Mouse (Mus musculus): Measurements from ENCODE around the gene Lcor.
A peak's percentile ranks its signal among the peaks of the same experiment; 100 is the strongest.

Gene Lcor

DNA sequence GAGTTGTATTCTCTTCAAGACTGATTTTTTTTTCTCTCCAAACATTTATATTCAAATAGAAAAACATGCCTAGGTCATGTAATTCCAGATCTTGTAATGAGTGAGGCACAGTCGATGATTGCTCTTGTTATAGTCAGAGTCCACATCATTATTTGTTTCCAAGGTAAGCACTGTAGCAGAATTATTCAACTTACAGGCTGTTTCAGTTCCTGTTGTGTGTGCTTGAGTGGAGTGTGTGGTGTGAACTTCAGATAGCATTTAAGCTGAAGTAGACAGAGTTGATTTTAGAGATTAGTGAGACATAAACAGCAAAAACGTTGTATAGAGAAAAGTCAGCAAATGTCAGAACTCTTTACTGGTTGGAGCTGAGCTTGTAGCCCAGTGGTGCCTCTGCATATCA, 86.4 kb downstream of the Lcor start:
- no peak for DNase-seq (ENCODE audit: low spot score in 2 of 2)

DNA sequence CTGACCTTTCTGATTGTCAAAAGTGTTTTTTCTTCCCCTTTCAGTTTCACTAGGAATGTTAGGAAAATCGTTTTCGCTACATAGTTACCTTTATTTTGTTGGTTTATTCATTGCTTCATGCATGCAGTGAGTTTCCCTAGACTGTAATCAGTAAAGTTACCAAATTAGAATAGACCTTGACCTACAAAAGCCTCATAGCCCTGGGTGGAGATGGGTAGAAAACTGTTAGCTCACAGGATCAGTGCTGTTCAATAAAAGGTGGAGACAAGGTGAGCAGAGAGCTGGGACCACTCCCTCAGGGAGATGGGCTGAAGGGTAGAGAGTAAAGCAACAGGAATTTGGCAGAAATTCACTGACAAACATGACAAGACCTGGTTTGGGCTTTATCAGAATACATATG, 91.3 kb downstream of the Lcor start:
- no peak for DNase-seq (ENCODE audit: low spot score in 2 of 2)

DNA sequence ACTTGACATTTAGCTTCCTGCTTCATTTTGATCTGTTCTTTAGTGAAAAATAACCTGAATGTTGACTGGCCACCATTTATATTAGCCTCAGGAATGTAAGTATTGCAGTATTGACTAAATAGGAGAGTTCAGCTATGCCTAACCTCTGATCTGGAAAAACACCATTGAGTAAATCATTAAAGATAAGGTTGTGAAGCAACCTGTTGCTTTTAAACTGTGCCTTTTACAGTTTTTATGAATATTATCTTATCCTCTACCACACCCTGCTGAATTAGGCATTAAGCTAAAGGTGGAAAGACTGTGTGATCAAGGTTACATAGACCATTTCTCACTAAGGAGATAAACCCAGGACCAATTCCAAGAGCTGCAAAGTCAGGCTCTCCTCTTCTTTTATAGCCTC, 95.1 kb downstream of the Lcor start:
- no peak for DNase-seq (ENCODE audit: low spot score in 2 of 2)

DNA sequence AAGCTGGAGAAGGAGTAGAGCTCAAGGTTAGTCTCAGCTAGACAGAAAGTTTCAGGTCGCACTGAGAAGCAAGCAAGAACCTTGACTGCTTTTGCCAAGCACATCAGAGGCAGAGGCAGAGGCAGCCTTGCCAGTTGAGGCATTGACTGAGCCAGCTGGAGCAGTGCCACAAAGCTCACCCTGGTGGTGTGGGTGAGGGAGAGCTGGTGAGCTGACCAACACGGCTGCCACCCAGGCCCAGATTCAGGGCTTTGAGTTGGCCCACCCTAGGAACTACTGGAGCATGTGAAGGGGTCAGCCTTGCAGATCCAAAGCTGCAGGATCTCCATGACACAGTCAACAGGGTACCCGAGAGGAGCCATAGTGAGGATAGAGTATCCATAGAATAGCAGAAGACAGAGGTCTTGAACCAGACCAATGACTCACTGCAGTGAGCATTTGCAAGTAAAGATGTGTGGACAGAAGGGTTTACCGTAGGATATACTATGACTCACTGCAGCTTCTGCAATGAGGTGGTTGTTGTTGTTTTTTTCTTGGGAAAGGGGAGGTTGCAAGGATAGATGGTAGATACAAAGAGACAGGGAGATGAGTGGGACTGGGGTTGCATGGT, 97.0 kb downstream of the Lcor start:
- no peak for DNase-seq (ENCODE audit: low spot score in 2 of 2)

DNA sequence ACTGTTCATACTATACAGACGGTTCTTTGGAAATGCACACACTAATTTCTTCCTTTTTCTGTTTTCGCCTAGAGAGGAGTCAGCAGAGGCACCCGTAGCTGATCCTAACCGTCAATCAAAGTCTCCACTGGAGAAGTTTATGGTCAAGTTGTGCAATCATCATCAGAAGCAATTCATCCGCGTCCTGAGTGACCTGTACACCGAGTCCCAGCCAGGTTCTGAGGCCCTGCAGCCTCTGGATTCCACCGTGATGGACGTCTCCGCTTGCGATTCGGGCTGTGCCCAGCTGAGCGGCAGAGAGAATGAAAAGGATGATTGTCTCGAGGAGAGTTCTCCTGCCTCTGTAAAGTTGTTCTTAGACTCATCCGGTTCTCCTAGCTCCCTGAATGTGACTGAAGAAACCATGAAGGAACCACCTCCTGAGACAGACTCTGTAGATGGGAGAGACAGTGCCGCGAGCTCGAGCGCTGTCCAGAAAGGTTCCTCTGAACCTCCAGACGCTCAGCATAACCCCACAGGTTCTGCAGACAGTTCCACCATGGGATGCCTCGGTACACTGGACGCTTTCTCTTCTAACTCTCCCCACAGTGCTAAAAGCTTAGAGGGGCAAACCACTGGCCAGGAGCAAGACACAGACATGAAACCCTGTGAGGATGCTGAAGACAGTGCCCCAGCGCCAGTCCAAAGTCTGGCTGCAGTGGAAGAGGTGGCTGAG, 99.4 kb downstream of the Lcor start, which contains the start of gene Gm340:
Gm340 (plus strand) TSS at position 665 of the 715 bp plus-strand sequence.
- DNase-seq (ENCODE audit: low spot score in 2 of 2), result no peak

DNA sequence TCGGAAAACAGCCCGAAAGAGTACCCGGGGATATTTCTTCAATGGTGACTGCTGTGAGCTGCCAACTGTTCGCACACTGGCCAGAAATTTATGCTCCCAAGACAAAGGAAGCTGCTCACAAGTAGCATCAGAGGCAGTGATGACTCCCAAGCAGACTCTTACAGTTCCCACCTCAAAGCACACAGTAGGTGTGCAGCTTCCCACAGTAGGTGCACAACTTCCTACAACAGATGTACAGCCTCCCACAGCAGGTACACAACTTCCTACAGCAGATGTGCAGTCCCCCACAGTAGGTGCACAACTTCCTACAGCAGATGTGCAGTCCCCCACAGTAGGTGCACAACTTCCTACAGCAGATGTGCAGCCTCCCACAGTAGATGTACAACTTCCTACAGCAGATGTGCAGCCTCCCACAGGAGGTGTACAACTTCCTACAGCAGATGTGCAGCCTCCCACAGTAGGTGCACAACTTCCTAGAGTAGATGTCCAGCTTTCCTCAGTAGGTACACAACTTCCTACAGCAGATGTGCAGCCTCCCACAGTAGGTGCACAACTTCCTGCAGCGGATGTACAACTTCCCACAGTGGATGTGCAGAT, 100.6 kb downstream of the Lcor start:
- no peak for DNase-seq (ENCODE audit: low spot score in 2 of 2)

DNA sequence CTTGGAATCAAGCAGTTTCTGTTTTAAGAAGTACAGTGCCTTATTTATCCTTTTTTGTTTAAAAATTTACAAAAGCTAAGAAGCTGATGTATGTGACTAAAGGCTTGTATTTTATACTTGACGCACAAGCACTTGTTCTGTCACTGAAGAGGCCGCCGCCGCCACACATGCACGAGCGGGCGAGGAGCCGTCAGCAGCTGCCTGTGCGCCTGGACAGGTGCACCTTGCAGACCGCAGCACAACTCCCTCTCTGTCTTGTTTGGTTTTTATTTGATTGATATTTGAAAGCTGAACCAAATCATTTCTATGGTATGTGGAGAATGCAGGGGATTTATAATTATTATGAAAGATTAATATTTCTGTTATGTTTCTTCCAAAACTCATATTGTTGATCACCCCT, 104.3 kb downstream of the Lcor start:
- no peak for DNase-seq (ENCODE audit: low spot score in 2 of 2)

DNA sequence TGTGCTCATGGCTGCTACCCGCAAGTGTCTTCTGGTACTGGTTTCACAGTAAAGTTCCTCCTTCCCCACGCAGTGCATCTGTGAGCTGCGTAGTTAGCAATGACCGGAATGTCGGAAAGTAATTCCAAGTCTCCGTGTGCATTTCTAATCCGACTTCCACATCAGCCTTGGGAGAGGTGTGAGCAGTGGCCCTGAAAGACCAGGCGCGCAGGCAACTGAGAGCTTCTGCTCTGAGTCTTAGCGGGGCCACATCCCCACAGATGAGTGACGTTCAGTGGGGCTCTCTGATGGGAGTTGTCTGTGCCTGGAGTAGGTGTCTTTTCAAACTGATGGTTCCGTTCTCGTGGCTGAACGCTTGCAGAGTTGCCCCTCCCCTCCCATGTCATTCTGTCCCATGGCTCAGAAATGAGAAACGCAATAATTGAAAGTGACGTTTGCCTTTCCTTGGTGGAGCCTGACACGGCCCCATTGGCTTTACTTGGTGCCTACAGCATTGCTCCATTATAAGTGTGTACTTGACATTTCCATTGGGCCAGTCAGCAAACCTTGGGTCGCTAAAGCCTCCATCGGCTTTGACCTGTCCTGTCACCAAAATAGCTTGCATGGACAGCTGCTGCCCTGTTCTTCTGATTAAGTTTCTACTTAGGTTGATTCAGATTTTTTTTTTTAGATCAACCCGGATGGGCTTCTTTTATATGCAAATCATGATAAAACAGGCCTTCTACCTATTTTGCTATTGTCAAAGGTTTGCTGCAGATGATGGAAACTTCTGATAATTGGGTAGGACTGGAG, 105.2 kb downstream of the Lcor start:
- DNase-seq (ENCODE audit: low spot score in 2 of 2), result no peak

DNA sequence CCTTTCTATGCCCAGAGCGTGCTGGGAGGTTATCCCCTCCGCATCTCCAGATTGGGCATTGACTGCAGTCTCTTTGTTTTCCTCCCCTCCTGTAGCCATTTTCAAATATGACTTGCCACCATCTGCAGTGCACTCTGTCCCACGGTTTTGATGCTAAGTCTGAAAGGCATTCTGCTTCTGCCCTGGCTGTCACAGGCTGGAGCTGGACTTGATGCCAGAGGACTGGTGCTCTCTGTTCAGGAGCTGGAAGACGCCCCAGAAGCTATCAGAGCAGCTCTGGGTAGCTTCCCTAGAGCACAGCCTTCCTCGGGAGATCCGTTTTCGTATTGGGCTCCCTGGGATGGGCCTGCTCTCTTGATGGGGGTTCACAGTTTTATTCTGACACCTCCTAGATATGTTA, 106.6 kb downstream of the Lcor start:
- no peak for DNase-seq (ENCODE audit: low spot score in 2 of 2)

DNA sequence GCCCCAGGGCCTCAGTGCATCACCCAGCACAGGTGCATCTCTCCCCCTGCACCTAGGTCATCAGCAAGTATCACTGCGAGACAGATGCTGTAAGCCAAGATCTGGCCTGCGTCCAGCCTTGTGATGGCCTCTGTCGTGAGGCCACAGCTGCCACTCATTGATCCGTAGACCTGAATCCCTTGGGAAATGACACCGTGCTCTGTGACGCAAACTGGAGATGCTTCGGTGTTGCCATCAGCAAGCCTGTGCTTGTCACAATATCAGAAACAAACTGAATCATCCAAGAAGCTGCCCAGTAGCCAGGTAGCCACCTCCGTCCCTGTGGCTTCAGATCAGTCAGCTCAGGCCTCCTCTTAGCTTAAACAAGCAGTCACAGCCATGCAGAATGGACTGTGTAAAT, 107.2 kb downstream of the Lcor start:
- DNase-seq (ENCODE audit: low spot score in 2 of 2), result no peak

DNA sequence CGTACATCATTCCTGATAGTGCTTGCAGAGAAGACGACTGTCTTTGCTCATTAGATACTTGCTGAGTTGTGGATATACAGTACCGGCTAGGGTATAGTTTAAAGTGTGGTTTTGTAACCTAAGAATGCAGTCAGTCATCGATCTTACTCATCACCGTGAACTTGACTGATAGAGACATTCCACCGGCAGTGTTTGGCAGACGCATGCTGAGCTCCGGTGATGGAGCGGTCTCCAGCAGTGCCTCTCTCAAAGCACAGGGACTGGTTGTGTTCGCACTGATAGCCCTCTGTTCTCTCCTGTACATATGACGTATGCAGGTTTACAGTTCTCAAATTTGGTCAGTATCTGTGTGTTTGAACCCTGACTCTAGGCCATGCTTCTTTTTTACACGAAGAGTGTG, 109.4 kb downstream of the Lcor start:
- no peak for DNase-seq (ENCODE audit: low spot score in 2 of 2)

DNA sequence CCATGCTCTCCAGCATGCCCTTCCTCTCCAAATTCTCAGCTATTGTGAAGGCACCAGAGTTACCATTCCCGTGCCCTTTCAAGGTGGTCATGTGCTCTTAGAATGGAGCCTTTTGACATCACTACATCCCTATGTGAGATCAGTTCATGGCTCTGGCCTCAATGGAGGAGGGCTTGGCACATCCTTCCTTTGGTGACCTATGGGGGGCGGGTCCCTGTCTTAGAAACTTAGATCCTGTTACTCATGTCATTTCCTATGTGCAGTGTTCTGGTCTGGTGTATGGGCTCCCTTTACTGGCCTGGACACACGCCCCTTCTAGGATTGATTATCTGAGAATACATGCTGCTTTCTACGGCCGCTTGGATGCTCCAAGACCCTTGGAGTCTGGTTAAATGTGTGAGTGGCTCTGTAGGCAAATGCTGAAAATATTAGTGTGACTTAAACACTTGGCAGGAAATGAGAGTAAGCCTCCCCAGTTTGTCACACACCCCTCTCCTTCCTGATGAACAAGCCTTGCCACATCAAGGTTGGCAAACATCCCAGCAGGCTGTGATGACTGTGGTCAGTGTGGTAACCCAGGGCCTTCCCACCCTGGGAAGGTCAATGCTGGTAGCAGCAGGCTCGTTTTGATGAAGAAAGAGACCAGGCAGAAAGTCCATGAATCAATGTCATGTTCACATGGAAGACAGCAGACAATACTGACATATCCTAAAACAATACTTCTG, 114.9 kb downstream of the Lcor start:
- DNase-seq (ENCODE audit: low spot score in 2 of 2), result peak in 1 of 2 experiments; percentile 36

DNA sequence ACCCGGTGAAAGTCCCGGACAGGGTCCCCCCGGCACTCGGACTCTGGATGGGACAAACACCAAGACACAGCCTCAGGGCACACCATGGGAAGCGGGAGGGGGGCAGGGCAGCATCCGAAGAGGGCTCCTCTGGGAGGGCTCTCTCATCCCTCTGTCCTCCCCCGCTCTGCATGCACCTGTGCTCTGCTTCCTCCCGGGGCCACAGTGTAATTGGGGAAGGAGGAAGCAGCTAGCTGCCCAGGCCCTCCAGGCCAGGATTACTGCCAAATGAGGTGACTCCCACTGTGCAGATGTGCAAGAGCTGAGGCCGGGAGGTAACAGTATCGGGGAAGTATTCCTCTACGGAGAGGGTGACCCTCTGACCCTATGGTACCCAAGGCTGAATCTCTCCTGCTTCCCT, 118.2 kb downstream of the Lcor start:
- DNase-seq (ENCODE audit: low spot score in 2 of 2), result no peak

DNA sequence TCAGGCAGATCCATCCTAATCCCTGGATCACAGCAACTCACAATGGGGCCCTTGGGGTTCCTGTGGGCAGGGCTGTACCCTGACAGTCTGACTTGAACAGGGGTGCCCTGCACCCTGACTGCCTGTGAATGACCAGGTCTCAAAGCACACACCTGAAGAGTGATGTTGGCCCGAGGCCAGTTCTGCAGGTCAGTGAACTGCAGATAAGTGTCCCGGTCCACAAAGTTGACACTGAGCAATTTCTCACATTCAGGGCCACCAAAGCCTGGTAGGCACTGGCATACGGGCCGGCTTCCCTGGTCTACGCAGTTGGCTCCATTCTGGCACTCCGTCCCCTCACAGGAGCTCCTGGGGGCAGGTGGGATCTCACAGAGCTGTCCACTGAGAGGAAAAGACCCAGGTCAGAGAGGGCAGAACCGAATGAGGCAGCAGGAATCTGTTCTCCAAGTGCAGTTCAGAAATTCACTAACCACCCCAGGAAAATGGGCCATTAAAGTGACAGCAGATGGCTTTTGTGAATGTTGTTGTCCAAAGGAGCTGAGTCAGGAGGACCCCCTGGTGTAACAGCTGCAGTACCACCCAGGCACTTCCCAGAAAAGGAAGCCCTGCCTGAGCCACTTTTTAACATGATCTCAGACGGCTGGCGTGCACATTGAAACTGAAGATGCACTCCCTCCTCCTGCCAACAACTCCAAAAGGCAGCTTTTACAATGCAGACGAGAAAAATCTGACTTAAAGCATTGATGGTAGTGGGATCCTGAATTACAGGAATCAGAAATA, 124.0 kb downstream of the Lcor start:
- DNase-seq (ENCODE audit: low spot score in 2 of 2), result no peak

DNA sequence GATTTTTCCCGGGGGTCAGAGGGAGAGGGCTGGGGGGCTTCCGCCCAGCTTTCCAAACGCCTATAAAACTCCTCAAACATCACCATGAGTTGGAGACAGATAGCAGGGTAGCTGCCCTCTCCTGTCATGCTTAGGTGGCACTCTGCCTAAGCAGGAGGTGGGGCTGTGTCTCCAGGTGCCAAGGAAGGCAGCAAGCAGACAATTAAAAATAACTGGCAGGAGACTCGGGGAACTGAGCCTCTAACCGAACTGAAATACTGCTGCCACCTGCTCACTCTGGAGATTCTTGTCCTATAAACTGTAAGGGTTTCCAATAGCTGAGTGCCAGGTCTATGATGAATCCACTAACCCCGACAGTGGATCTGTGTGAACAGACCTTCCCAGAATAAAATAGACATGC, 129.2 kb downstream of the Lcor start:
- DNase-seq (ENCODE audit: low spot score in 2 of 2), result no peak
